Mouse (Mus musculus) stomach, postnatal 0 days (tissue): Measurements from ENCODE around the gene Prrx2. TPM values are rescaled to one million over a fixed set of nuclear protein-coding genes. Genes with fewer than 3 reads are reported as not detected.

Source experiments
- ATAC-seq: fragments of 200-750 bp; cut with Nextera tagmentation; 2 replicates; pipeline ENCODE4 v1.8.0; 2017; ENCODE audit not compliant: low FRiP score, low TSS enrichment
- DNase-seq: peaks from one replicate; pipeline ENCODE4 v3.0.0-alpha.2; 2016; ENCODE audit warnings: low spot score
- H3K27ac ChIP-seq: fragments of 300-500 bp; sonication (generic); replicated peaks from 2 replicates; pipeline ENCODE4 v1.5.1; 2014; ENCODE audit warnings: mild to moderate bottlenecking, control low read depth
- H3K27me3 ChIP-seq: fragments of 300-500 bp; sonication (generic); 2 replicates; pipeline ENCODE4 v1.6.1; 2014; ENCODE audit warnings: low read length; ENCODE audit not compliant: control insufficient read depth, insufficient read depth
- H3K36me3 ChIP-seq: fragments of 300-500 bp; sonication (generic); 2 replicates; pipeline ENCODE4 v1.6.1; 2014; ENCODE audit warnings: low read length, mixed read lengths; ENCODE audit not compliant: control insufficient read depth, insufficient read depth
- H3K4me1 ChIP-seq: fragments of 300-500 bp; sonication (generic); replicated peaks from 2 replicates; pipeline ENCODE4 v1.6.1; 2014; ENCODE audit warnings: antibody characterized with exemption; ENCODE audit not compliant: control insufficient read depth, insufficient read depth
- H3K4me2 ChIP-seq: fragments of 300-500 bp; sonication (generic); replicated peaks from 2 replicates; pipeline ENCODE4 v1.6.1; 2014; ENCODE audit warnings: low read depth, mild to moderate bottlenecking, control low read depth, moderate library complexity
- H3K4me3 ChIP-seq: fragments of 300-500 bp; sonication (generic); 2 replicates; pipeline ENCODE4 v1.5.1; 2014; ENCODE audit warnings: low read depth, low read length, control low read depth
- H3K9ac ChIP-seq: fragments of 300-500 bp; sonication (generic); 2 replicates; pipeline ENCODE4 v1.6.1; 2014; ENCODE audit warnings: mild to moderate bottlenecking, low read length, control low read depth, mixed read lengths
- H3K9me3 ChIP-seq: fragments of 300-500 bp; sonication (generic); 2 replicates; pipeline ENCODE4 v1.6.1; 2016; ENCODE audit warnings: low read length; ENCODE audit not compliant: control insufficient read depth
- CTCF ChIP-seq: IDR thresholded peaks from 2 replicates; pipeline ENCODE4 v1.5.1; 2016; ENCODE audit warnings: antibody characterized with exemption, low read depth, mild to moderate bottlenecking, moderate library complexity
- EP300 ChIP-seq: optimal IDR thresholded peaks from 2 replicates; pipeline ENCODE3; 2016; ENCODE audit warnings: antibody characterized with exemption
- WGBS: fragments of 180-500 bp; shearing (Covaris S2); extraction: QIAGEN DNeasy Blood & Tissue Kit; methylation state at CpG from one replicate; pipeline ENCODE4 v1.1.7; 2014; 5-methylcytosine and 5-hydroxymethylcytosine counted together
- polyA plus RNA-seq: library from polyadenylated mRNA; unstranded; fragments of >200 nt; fragmentation: Nextera tagmentation; extraction: Ambion mirVana; gene quantifications from 2 replicates; pipeline ENCODE4 v1.2.1, GENCODE M21; 2015

Prrx2 gene
- polyA plus RNA-seq, 1 experiment from 2014 or later = 1.8 TPM

DNA sequence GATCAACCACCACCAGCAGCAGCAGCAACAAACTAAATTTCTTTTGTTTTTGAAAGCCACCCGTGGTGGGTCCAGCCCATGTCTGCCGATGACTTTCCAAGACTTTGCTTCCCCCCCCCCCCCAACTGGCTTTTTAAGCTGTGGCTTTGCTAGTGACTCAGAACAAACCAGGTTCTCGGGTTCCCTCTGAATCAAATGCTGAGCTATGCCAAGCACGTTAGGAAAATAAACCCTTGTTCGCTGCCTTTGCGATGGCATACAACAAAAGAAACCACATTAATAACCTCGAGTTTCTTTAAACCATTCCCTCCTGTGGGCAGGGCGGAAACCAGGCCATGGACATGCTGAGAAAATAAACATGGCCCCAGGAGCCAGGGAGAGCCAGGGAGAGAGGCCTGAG, 13.4 kb downstream of the Prrx2 start:
- no peak for TF ChIP-seq CTCF
- no peak for TF ChIP-seq EP300
- H3K27ac ChIP-seq = no peak overlapping the region
- DNase-seq (no peak), ATAC-seq (no peak)
- no peak overlapping the region for H3K4me3 ChIP-seq
- H3K4me1 ChIP-seq = no peaks in the 10 kb centered on the region
- 49% methylated on average over 8 of the region's 8 CpGs for WGBS
- no peaks in the 10 kb centered on the region for H3K27me3 ChIP-seq
- H3K9me3 ChIP-seq = no peaks in the 10 kb centered on the region
- H3K9ac ChIP-seq = no peak overlapping the region
- no peak overlapping the region for H3K4me2 ChIP-seq
- no peaks in the 10 kb centered on the region for H3K36me3 ChIP-seq

DNA sequence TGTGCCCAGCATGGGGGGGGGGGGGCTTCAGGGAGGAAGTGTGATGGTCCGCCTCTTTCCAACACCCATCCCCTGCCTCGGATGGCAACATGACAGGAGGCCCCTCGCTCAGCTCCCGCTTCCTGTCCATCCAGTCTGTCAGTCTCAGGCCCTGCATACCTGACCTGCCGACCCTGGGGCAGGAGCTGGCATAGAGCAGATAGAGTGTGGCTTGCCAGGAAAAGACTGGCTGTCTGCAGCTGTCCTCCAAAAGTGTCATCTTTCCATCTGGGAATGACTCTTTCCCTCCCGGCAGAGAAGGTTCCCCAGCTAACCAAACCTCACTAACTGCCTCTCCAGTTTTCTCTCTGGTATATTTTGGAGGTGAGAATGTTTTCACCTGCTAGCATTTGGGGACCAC, 15.8 kb downstream of the Prrx2 start:
- H3K9me3 ChIP-seq = no peaks in the 10 kb centered on the region

DNA sequence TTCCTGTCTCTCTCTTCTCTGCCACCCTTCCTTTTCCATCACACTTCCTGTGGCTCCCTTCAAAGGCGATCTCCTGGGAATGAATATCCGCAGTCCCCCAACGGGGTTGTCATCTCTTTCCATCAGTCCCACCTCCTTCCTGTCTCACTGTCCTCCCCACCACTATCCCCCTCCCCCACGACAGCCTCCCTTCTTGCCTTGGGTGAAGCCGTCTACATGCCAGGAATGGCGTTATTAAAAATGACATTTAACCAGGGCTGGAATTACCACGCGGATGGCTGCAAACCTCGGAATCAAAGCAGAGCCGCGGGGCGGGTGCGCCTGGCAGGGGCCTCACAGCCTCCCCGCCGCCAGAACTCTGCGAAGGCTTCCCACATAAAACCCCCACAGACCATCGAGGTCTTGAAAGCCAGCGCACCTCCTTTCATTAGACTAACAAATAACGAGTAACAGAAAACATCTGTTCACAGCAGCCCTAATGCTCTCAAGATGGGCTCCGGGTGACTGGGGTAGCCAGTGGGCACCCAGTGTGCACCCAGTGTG, 18.1 kb downstream of the Prrx2 start:
- H3K9ac ChIP-seq = no peak overlapping the region
- ATAC-seq = no peak
- no peak overlapping the region for H3K4me2 ChIP-seq
- no peaks in the 10 kb centered on the region for H3K9me3 ChIP-seq
- WGBS = 27% methylated on average over 20 of the region's 20 CpGs
- no peaks in the 10 kb centered on the region for H3K27me3 ChIP-seq
- DNase-seq = no peak
- no peaks in the 10 kb centered on the region for H3K36me3 ChIP-seq
- no peak overlapping the region for H3K4me3 ChIP-seq
- TF ChIP-seq CTCF (no peak), EP300 (no peak)
- no peak overlapping the region for H3K27ac ChIP-seq
- H3K4me1 ChIP-seq = no peaks in the 10 kb centered on the region

More for the DNA sequence above, 15.8 kb downstream of the Prrx2 start:
- TF ChIP-seq CTCF (no peak), EP300 (no peak)
- Histone ChIP-seq H3K36me3 (no peaks in the 10 kb centered on the region), H3K4me3 (no peak overlapping the region), H3K27ac (no peak overlapping the region), H3K27me3 (no peaks in the 10 kb centered on the region), H3K4me1 (no peaks in the 10 kb centered on the region), H3K9ac (no peak overlapping the region), H3K4me2 (no peak overlapping the region)
- no peak for DNase-seq
- ATAC-seq = no peak
- WGBS = 17% methylated on average over 6 of the region's 6 CpGs

DNA sequence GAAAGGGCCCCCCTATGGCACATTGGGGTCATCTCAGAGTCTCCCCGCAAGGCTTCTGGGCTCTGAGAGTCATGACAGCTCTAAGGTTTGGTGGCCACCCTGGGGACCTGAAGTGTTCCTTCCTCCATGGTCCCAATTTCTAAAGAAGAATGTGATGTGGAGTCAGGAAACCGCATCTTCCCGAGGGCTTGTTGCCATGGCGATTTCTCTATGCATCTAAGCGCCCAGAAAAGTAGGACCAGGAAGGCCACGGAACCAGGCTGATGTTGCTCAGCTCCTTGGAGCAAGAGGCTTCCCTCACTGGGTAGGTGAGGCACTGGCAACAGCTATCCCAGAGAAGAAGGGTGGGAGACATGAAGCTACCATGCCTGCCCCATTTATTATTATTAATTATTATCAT, 22.3 kb downstream of the Prrx2 start:
- Histone ChIP-seq H3K4me1 (no peaks in the 10 kb centered on the region), H3K27ac (no peak overlapping the region), H3K36me3 (no peaks in the 10 kb centered on the region), H3K4me3 (no peak overlapping the region), H3K4me2 (no peak overlapping the region), H3K27me3 (no peaks in the 10 kb centered on the region), H3K9me3 (no peaks in the 10 kb centered on the region), H3K9ac (no peak overlapping the region)
- WGBS = 75% methylated on average over 6 of the region's 6 CpGs
- no peak for DNase-seq
- ATAC-seq = no peak
- TF ChIP-seq CTCF = no peak

DNA sequence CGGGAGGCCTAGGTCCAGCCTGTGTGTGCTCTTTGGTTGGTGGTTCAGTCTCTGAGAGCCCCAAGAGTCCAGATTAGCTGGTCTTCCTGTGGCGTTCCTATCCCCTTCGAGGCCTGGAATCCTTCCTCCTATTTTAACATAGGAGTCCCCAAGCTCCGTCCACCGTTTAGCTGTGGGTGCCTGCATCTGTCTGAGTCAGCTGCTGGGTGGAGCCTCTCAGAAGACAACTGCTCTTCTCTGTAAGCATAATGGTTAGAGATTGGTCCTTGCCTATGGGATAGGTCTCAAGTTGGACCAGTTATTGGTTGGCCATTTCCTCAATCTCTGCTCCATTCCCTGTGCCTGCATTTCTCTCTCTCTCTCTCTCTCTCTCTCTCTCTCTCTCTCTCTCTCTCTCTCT, 25.0 kb downstream of the Prrx2 start:
- Histone ChIP-seq H3K4me3 (no peak overlapping the region), H3K9me3 (no peaks in the 10 kb centered on the region), H3K4me1 (no peaks in the 10 kb centered on the region), H3K9ac (no peak overlapping the region), H3K4me2 (no peak overlapping the region), H3K27ac (no peak overlapping the region), H3K27me3 (no peaks in the 10 kb centered on the region), H3K36me3 (no peaks in the 10 kb centered on the region)
- ATAC-seq (no peak), DNase-seq (no peak)
- 62% methylated on average over 5 of the region's 5 CpGs for WGBS
- TF ChIP-seq EP300 (no peak), CTCF (no peak)

DNA sequence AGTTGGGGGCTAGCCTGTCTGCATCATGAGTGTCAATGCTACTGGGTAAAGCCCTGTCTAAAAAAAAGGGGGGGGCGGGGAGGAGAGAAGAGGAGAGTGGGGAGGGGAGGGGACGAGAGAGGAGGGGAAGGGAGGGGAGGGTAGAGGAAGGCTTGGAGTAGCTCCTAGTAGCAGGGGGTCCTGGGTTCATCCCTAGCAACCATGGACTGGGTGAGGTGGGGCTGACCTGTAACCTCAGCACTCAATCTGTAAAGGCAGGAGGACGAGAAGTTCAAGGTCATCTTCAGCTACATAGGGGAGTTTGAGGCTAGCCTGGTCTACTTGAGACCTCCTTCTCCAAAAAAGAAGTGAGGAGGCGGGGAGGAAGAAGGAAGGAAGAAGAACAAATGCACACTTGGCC, 27.3 kb downstream of the Prrx2 start:
- Histone ChIP-seq H3K27me3 (no peaks in the 10 kb centered on the region), H3K4me1 (0 out of 2 replicates have a peak, but pooled peaks cover 4% of the 10 kb centered on the region), H3K4me2 (no peak overlapping the region), H3K4me3 (no peak overlapping the region), H3K36me3 (no peaks in the 10 kb centered on the region), H3K27ac (no peak overlapping the region), H3K9me3 (no peaks in the 10 kb centered on the region), H3K9ac (no peak overlapping the region)
- no peak for ATAC-seq
- no peak for DNase-seq
- no peak for TF ChIP-seq CTCF
- TF ChIP-seq EP300 = no peak
- 82% methylated on average over 2 of the region's 4 CpGs for WGBS
